Comparison of ENCODE assay signal across 19 mouse cellular contexts in genomic region chr13:17773112-17773511, GRCm38 (mm10).
"Had no signal": no experiment of that assay in that cellular context is flagged by ENCODE, and none has a peak within 500 bp of the region (broad histone marks: within the 10 kb centered on the region; RNA-seq: fewer than 3 reads in every experiment).

No protein-coding gene starts in this region.

- H3K4me1 ChIP-seq: limb, embryonic 12.5 days; limb, embryonic 15.5 days; liver, embryonic 15.5 days; midbrain, embryonic 12.5 days; neural tube, embryonic 13.5 days had no signal

- H3K4me2 ChIP-seq: limb, embryonic 12.5 days; limb, embryonic 15.5 days; liver, embryonic 11.5 days; liver, embryonic 15.5 days; midbrain, embryonic 12.5 days; neural tube, embryonic 13.5 days had no signal

- H3K27ac ChIP-seq: kidney, postnatal 0 days; limb, embryonic 12.5 days; limb, embryonic 15.5 days; liver, embryonic 15.5 days; macrophage; midbrain, embryonic 12.5 days; neural tube, embryonic 13.5 days had no signal

- DNase-seq: kidney, adult 2 months; kidney, postnatal 25 days; left cerebral cortex, postnatal 4 days; lung, adult 2 months; lung, postnatal 14 days; retina, postnatal 1 day; thymus, postnatal 25 days had no signal

- H3K4me3 ChIP-seq: limb, embryonic 12.5 days; limb, embryonic 15.5 days; liver, embryonic 15.5 days; megakaryocyte, embryonic 14.5 days; midbrain, embryonic 12.5 days; myocyte; neural tube, embryonic 13.5 days had no signal

- H3K9me3 ChIP-seq: limb, embryonic 15.5 days; liver, embryonic 15.5 days; megakaryocyte, embryonic 14.5 days; neural tube, embryonic 13.5 days had no signal

- H3K9ac ChIP-seq: limb, embryonic 12.5 days; limb, embryonic 15.5 days; liver, embryonic 15.5 days; midbrain, embryonic 12.5 days; neural tube, embryonic 13.5 days had no signal

- ATAC-seq: intestine, postnatal 0 days; midbrain, embryonic 16.5 days had no signal

- H3K27me3 ChIP-seq: limb, embryonic 12.5 days; limb, embryonic 15.5 days; liver, embryonic 15.5 days; megakaryocyte, embryonic 14.5 days; midbrain, embryonic 12.5 days; neural tube, embryonic 13.5 days had no signal
